In the genomic region with DNA sequence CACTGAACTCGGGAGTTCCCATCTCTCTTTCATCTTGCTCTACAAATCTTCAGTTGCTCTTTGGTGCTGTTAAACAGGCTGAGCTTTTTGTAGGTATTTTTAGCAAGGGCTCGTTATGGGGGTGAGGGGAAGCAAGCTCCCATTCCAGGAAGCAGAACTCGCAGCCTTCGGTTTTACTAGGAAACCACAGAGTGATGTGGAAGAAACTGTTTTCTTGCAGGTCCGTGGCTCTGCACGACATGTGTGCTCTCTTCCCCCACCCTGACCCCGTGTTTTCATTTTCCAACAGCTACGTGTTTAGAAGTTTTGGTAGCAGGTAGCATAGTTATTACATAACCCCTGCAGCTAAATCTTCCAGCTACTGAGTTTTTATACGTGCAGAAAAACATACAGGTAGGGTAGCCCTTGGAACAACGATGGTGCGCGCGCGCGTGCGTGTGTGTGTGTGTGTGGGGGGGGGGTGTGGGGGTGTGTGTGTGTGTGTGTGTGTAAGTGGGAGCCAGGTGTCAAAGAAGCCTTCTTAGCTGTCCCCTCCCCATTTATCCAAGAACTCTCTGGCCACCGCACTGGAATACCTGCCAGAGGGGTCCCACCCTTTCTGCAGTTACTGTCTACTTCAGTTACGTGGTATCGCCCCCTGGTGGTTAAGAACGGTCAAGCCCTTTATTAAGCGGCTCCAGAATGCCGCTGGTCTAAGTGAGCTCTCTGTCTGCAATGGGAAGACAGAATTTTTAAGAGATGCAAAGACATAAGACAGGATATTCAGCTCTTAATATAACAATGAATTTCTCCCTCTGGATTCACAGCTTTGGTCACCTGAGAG, we compare ENCODE assay signal across 8 mouse cellular contexts. TPM values are rescaled to one million over a fixed set of nuclear protein-coding genes. Genes with fewer than 3 reads are reported as not detected.
A peak's percentile ranks its signal among the peaks of the same experiment; 100 is the strongest.
DNase-seq lines count a peak whose midpoint lies in the region; ATAC-seq and TF ChIP-seq lines count a peak whose summit lies in the region.

No protein-coding gene starts in this region.

- no peak overlapping the region for H3K9ac ChIP-seq in liver, adult 2 months (ENCODE audit: low read depth, low read length)

- no peaks in the 10 kb centered on the region for H3K36me3 ChIP-seq in liver, adult 2 months (ENCODE audit: control insufficient read depth, insufficient read depth, low read length)

- no peaks in the 10 kb centered on the region for H3K79me2 ChIP-seq in liver, adult 2 months (ENCODE audit: control insufficient read depth, insufficient read depth, low read length)

- DNase-seq in A20 (ENCODE audit: low read depth, low spot score), result peak; percentile 73
- DNase-seq in Muller cell, postnatal 12 days (ENCODE audit: inconsistent ontology term), result peak; percentile 48
- peak; percentile 60 for DNase-seq in gastrocnemius, postnatal 14 days
- DNase-seq in kidney, adult 11 months, result peak; percentile 29
- peak; percentile 50 for DNase-seq in liver, adult 2 months (ENCODE audit: extremely low read depth, low read depth, low spot score)
- DNase-seq in naive thymus-derived CD4-positive, alpha-beta T cell, adult 2 months (ENCODE audit: low read depth), result peak; percentile 91
- DNase-seq in testis, postnatal 14 days (ENCODE audit: low spot score), result peak; percentile 57

- no peaks in the 10 kb centered on the region for H3K27me3 ChIP-seq in liver, adult 2 months (ENCODE audit: control insufficient read depth, insufficient read depth, low read length)

- intact Hi-C loops in gastrocnemius, postnatal 14 days (cut with DNase I; ENCODE audit: low total_unique reads), result no loop called here

- peak; percentile 46; the same call in 1 of the 2 replicates for TF ChIP-seq CTCF in liver, adult 2 months (IDR thresholded peaks at IDR 0.05; ENCODE audit: low read depth, low read length)

- WGBS in liver, adult 2 months, result 45% methylated on average over 22 of the region's 22 CpGs

- H3K4me3 ChIP-seq in liver, adult 2 months (ENCODE audit: insufficient read depth, low read depth, low read length), result no peak overlapping the region

- no peaks in the 10 kb centered on the region for H3K4me1 ChIP-seq in liver, adult 2 months (ENCODE audit: control insufficient read depth, insufficient read depth, low read length)

- no peak for TF ChIP-seq POLR2A in liver, adult 2 months (IDR thresholded peaks at IDR 0.05; ENCODE audit: extremely low read depth, insufficient read depth, low read length)

- H3K27ac ChIP-seq in liver, adult 2 months (replicated peaks; ENCODE audit: insufficient read depth, low read depth, low read length), result no peak overlapping the region

- ATAC-seq in common myeloid progenitor, adult 5-6 weeks (replicated peaks; ENCODE audit: low read depth, poor library complexity, severe bottlenecking), result peak; percentile 81

RNA-seq across cellular contexts. Expression of gene H2afy, which starts 15.5 kb away (rescaled TPM):
- 1,680 and 1,841 TPM in 2 replicates for total RNA-seq in common myeloid progenitor, adult 5-6 weeks (2017)
- 10 to 100 TPM; 60.8 to 61.3 TPM for total RNA-seq in gastrocnemius, postnatal 14 days (2021)
- total RNA-seq in liver, adult 2 months (2014; rRNA removed), result 52.7 and 56.2 TPM in 2 replicates
- 65.9 and 73.6 TPM in 2 replicates for polyA plus RNA-seq in liver, adult 2 months (2012; rRNA removed)

RNA-seq across cellular contexts. Expression of gene Tifab, which starts 27.1 kb away (rescaled TPM):
- 27.1 and 36.6 TPM in 2 replicates for total RNA-seq in common myeloid progenitor, adult 5-6 weeks (2017)
- total RNA-seq in gastrocnemius, postnatal 14 days (2021), result under 1 TPM; 0.31 to 0.44 TPM
- 1.1 and 1.2 TPM in 2 replicates for total RNA-seq in liver, adult 2 months (2014; rRNA removed)
- 1.0 and 1.9 TPM in 2 replicates for polyA plus RNA-seq in liver, adult 2 months (2012; rRNA removed)

Comparison
In these comparisons a context has a peak if more than half of its experiments do, and no peak if none do; other contexts are left out.
1. DNase-seq: peak in every context shown above with its lines; median percentile 91 in naive thymus-derived CD4-positive, alpha-beta T cell, adult 2 months; 73 in A20; 60 in gastrocnemius, postnatal 14 days; 57 in testis, postnatal 14 days; 50 in liver, adult 2 months; 48 in Muller cell, postnatal 12 days; 29 in kidney, adult 11 months.
2. RNA of gene H2afy, which starts 15.5 kb away (total RNA-seq): 1,680 to 1,841 TPM in common myeloid progenitor, adult 5-6 weeks; 60.8 to 61.3 TPM in gastrocnemius, postnatal 14 days and 52.7 to 56.2 TPM in liver, adult 2 months; every median in the first group is over 10 times any median in the second.
3. RNA of gene Tifab, which starts 27.1 kb away (total RNA-seq): 27.1 to 36.6 TPM in common myeloid progenitor, adult 5-6 weeks; 1.1 to 1.2 TPM in liver, adult 2 months and 0.31 to 0.44 TPM in gastrocnemius, postnatal 14 days; every median in the first group is over 10 times any median in the second.